Comparison of ENCODE assay signal across 10 mouse cellular contexts in the genomic region with DNA sequence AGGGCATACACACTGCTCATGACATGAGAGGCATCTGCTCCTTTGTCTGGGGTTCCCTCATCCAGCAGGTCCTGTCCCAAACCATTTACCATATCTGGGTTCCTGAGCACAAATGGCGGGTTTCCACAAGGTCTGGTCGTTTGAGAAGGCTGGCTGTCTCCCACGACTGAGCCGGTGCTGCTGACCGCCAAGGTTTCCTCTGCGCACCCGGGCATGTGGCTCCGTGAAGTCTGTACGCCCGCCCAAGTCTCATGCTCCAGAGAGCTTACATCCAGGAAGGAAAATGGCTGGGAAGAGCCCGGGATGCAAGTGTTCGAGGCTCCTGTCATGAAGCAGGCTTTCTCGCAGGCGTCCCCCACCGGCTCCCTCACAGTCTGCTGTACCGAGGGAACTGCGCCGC. TPM values are rescaled to one million over a fixed set of nuclear protein-coding genes. Genes with fewer than 3 reads are reported as not detected.
A peak's percentile ranks its signal among the peaks of the same experiment; 100 is the strongest.
DNase-seq lines count a peak whose midpoint lies in the region; ATAC-seq lines count a peak whose summit lies in the region.
"Had no signal": no experiment of that assay in that cellular context is flagged by ENCODE, and none has a peak within 500 bp of the region (broad histone marks: within the 10 kb centered on the region; RNA-seq: fewer than 3 reads in every experiment).

No protein-coding gene starts in this region.

- WGBS in embryonic facial prominence, embryonic 14.5 days, result 57% methylated on average over 18 of the region's 18 CpGs
- 67% methylated on average over 18 of the region's 18 CpGs for WGBS in intestine, embryonic 16.5 days
- 64% methylated on average over 18 of the region's 18 CpGs for WGBS in neural tube, embryonic 13.5 days

- no peaks in the 10 kb centered on the region for H3K27me3 ChIP-seq in embryonic facial prominence, embryonic 14.5 days (replicated peaks; ENCODE audit: control insufficient read depth, insufficient read depth, low read length)
- no peaks in the 10 kb centered on the region for H3K27me3 ChIP-seq in intestine, embryonic 16.5 days (replicated peaks; ENCODE audit: control insufficient read depth, insufficient read depth, low read length)
- H3K27me3 ChIP-seq in neural tube, embryonic 13.5 days, result peaks cover 7% of the 10 kb centered on the region; the same call in 1 of the 2 replicates
- H3K27me3 ChIP-seq: Patski had no signal

- H3K4me3 ChIP-seq in embryonic facial prominence, embryonic 14.5 days (ENCODE audit: low read depth, low read length), result peak overlapping the region; percentile 25
- H3K4me3 ChIP-seq in intestine, embryonic 16.5 days (ENCODE audit: low read length), result peak overlapping the region; percentile 18; the same call in 1 of the 2 replicates
- H3K4me3 ChIP-seq in neural tube, embryonic 13.5 days, result peak overlapping the region; percentile 22; the same call in 1 of the 2 replicates

- ATAC-seq in embryonic facial prominence, embryonic 14.5 days (ENCODE audit: low read depth), result no peak
- no peak for ATAC-seq in intestine, embryonic 16.5 days
- ATAC-seq in neural tube, embryonic 13.5 days (ENCODE audit: low read depth), result no peak
- no peak for ATAC-seq in frontal cortex, adult (ENCODE audit: low TSS enrichment)

- no peak overlapping the region for H3K27ac ChIP-seq in embryonic facial prominence, embryonic 14.5 days (replicated peaks; ENCODE audit: low read depth, low read length)
- no peak overlapping the region for H3K27ac ChIP-seq in intestine, embryonic 16.5 days (ENCODE audit: low read length)
- H3K27ac ChIP-seq in neural tube, embryonic 13.5 days (replicated peaks), result no peak overlapping the region

- no peaks in the 10 kb centered on the region for H3K9me3 ChIP-seq in embryonic facial prominence, embryonic 14.5 days (ENCODE audit: control insufficient read depth, low read length)
- H3K9me3 ChIP-seq in intestine, embryonic 16.5 days (ENCODE audit: control insufficient read depth, low read length), result no peaks in the 10 kb centered on the region
- no peaks in the 10 kb centered on the region for H3K9me3 ChIP-seq in neural tube, embryonic 13.5 days

- H3K4me2 ChIP-seq in embryonic facial prominence, embryonic 14.5 days (ENCODE audit: low read depth, low read length), result peak overlapping the region; percentile 50
- H3K4me2 ChIP-seq in intestine, embryonic 16.5 days (ENCODE audit: low read depth, low read length), result peak overlapping the region; percentile 49
- peak overlapping the region; percentile 51 for H3K4me2 ChIP-seq in neural tube, embryonic 13.5 days

- H3K4me1 ChIP-seq in embryonic facial prominence, embryonic 14.5 days (ENCODE audit: control insufficient read depth, insufficient read depth, low read length), result peaks cover 15% of the 10 kb centered on the region; the same call in 1 of the 2 replicates
- peaks cover 8% of the 10 kb centered on the region for H3K4me1 ChIP-seq in intestine, embryonic 16.5 days (ENCODE audit: control insufficient read depth, insufficient read depth, low read length)
- peaks cover 17% of the 10 kb centered on the region for H3K4me1 ChIP-seq in neural tube, embryonic 13.5 days (replicated peaks)

- peak overlapping the region; percentile 50; the same call in 1 of the 2 replicates for H3K9ac ChIP-seq in embryonic facial prominence, embryonic 14.5 days (ENCODE audit: low read depth, low read length)
- peak overlapping the region; percentile 48 for H3K9ac ChIP-seq in intestine, embryonic 16.5 days (ENCODE audit: low read depth, low read length)
- H3K9ac ChIP-seq in neural tube, embryonic 13.5 days, result no peak overlapping the region

- peak; percentile 33 for DNase-seq in kidney, postnatal 10 days
- DNase-seq in kidney, adult 9 months, result no peak
- DNase-seq in embryonic facial prominence, embryonic 14.5 days (ENCODE audit: low spot score), result no peak
- DNase-seq in embryo, embryonic 9.5 days (ENCODE audit: extremely low spot score), result no peak
- no peak for DNase-seq in embryo, embryonic 10.5 days (ENCODE audit: low spot score)

- H3K36me3 ChIP-seq in embryonic facial prominence, embryonic 14.5 days (ENCODE audit: control insufficient read depth, insufficient read depth, low read length), result peaks cover 17% of the 10 kb centered on the region; the same call in 1 of the 2 replicates
- H3K36me3 ChIP-seq in intestine, embryonic 16.5 days (ENCODE audit: control insufficient read depth, insufficient read depth, low read length), result peaks cover 3% of the 10 kb centered on the region; the same call in 1 of the 2 replicates
- H3K36me3 ChIP-seq in neural tube, embryonic 13.5 days, result no peaks in the 10 kb centered on the region

RNA-seq across cellular contexts. Expression of a gene that starts 53.2 kb away (rescaled TPM):
- 2.1 and 2.9 TPM in 2 replicates for polyA plus RNA-seq in embryonic facial prominence, embryonic 14.5 days (2014; fragmentation: Nextera tagmentation; extraction: Ambion mirVana)
- polyA plus RNA-seq in intestine, embryonic 16.5 days (2015; fragmentation: Nextera tagmentation; extraction: Ambion mirVana), result 0.81 and 2.1 TPM in 2 replicates
- 1.3 TPM in 1 of 2 replicates, not detected in the other for polyA plus RNA-seq in neural tube, embryonic 13.5 days (2015; fragmentation: Nextera tagmentation; extraction: Ambion mirVana)
- polyA plus RNA-seq: cortical plate, adult 2 months had no signal

RNA-seq across cellular contexts. Expression of a gene that starts 53.7 kb away (rescaled TPM):
- polyA plus RNA-seq in embryonic facial prominence, embryonic 14.5 days (2014; fragmentation: Nextera tagmentation; extraction: Ambion mirVana), result 115 and 118 TPM in 2 replicates
- polyA plus RNA-seq in intestine, embryonic 16.5 days (2015; fragmentation: Nextera tagmentation; extraction: Ambion mirVana), result 66.9 and 74.3 TPM in 2 replicates
- 82.9 and 91.5 TPM in 2 replicates for polyA plus RNA-seq in neural tube, embryonic 13.5 days (2015; fragmentation: Nextera tagmentation; extraction: Ambion mirVana)
